Mouse (Mus musculus) kidney, embryonic 16.5 days (tissue): Measurements from ENCODE around the gene Ikzf2. TPM values are rescaled to one million over a fixed set of nuclear protein-coding genes. Genes with fewer than 3 reads are reported as not detected.
A peak's percentile ranks its signal among the peaks of the same experiment; 100 is the strongest.

ENCODE experiments used
- ATAC-seq: fragments of 200-750 bp; cut with Nextera tagmentation; 2 replicates; pipeline ENCODE4 v1.8.0; 2017; ENCODE audit warnings: moderate TSS enrichment; ENCODE audit not compliant: low FRiP score, low TSS enrichment
- H3K27ac ChIP-seq: fragments of 300-500 bp; sonication (generic); 2 replicates; pipeline ENCODE4 v1.5.1; 2014; ENCODE audit warnings: low read length
- H3K27me3 ChIP-seq: fragments of 300-500 bp; sonication (generic); 2 replicates; pipeline ENCODE4 v1.6.1; 2014; ENCODE audit warnings: low read length, control low read depth, mixed read lengths; ENCODE audit not compliant: insufficient read depth
- H3K36me3 ChIP-seq: fragments of 300-500 bp; sonication (generic); 2 replicates; pipeline ENCODE4 v1.6.1; 2014; ENCODE audit warnings: low read length, control low read depth, mixed read lengths; ENCODE audit not compliant: insufficient read depth
- H3K4me1 ChIP-seq: fragments of 300-500 bp; sonication (generic); 2 replicates; pipeline ENCODE4 v1.6.1; 2014; ENCODE audit warnings: low read length, control low read depth, mixed read lengths; ENCODE audit not compliant: insufficient read depth
- H3K4me2 ChIP-seq: fragments of 300-500 bp; sonication (generic); replicated peaks from 2 replicates; pipeline ENCODE4 v1.6.1; 2014; ENCODE audit warnings: low read depth, low read length
- H3K4me3 ChIP-seq: fragments of 300-500 bp; sonication (generic); 2 replicates; pipeline ENCODE4 v1.5.1; 2014; ENCODE audit warnings: mild to moderate bottlenecking, low read length
- H3K9ac ChIP-seq: fragments of 300-500 bp; sonication (generic); replicated peaks from 2 replicates; pipeline ENCODE4 v1.6.1; 2014; ENCODE audit warnings: low read length
- H3K9me3 ChIP-seq: fragments of 300-500 bp; sonication (generic); 2 replicates; pipeline ENCODE4 v1.6.1; 2016; ENCODE audit warnings: low read length, control low read depth
- WGBS: fragments of 180-500 bp; shearing (Covaris S2); extraction: QIAGEN DNeasy Blood & Tissue Kit; methylation state at CpG from one replicate; pipeline ENCODE4 v1.1.7; 2014; 5-methylcytosine and 5-hydroxymethylcytosine counted together
- polyA plus RNA-seq: library from polyadenylated mRNA; unstranded; fragments of >200 nt; fragmentation: Nextera tagmentation; extraction: Ambion mirVana; gene quantifications from 2 replicates; pipeline ENCODE4 v1.2.1, GENCODE M21; 2015

The Ikzf2 gene
- polyA plus RNA-seq, 1 experiment from 2014 or later: 3.5 TPM

DNA sequence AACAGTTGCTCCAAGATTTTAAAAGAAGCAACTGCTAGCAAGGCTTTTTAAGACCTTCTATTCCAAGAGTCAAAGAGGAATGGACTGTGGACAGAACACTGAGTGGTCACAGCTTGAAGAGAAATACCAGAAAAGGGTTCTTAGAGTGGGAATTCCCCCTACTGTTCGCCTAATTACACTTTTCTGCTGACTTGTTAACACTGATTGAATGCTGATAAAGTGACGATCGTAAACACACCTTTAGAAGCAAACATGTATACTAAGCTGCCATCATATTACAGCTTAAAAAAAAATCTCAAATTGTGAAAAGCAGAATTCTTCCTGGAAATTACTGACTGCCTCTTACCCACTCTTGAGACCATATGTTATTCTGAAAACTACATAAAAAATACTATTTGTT, 149.4 kb downstream of the Ikzf2 start:
- Histone ChIP-seq H3K27ac (no peak overlapping the region), H3K4me3 (no peak overlapping the region), H3K9ac (no peak overlapping the region), H3K9me3 (no peaks in the 10 kb centered on the region), H3K36me3 (0 out of 2 replicates have a peak, but pooled peaks cover 5% of the 10 kb centered on the region), H3K4me2 (no peak overlapping the region), H3K27me3 (no peaks in the 10 kb centered on the region), H3K4me1 (no peaks in the 10 kb centered on the region)
- 71% methylated on average over 3 of the region's 3 CpGs for WGBS
- ATAC-seq: no peak

DNA sequence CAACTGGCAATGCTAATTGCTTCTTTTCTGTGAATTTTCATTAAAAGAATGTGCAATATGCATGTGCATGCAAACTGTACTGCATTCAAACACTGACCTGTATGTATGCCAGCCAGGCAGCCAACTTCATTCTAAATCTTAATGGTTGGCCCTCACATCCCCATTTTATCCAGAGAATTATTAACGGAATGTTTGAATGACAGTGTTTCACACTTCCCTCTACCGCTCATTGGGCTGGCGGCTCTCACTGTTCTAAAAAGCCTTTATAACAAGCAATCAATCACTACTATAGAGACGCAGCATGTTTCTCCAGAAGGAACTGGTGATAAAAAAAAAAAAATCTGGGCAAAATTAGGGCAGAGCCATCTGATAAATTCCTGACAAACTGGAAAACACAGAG, 151.5 kb downstream of the Ikzf2 start:
- Histone ChIP-seq H3K9me3 (no peaks in the 10 kb centered on the region), H3K4me1 (no peaks in the 10 kb centered on the region), H3K9ac (no peak overlapping the region), H3K4me2 (no peak overlapping the region), H3K4me3 (no peak overlapping the region), H3K36me3 (0 out of 2 replicates have a peak, but pooled peaks cover 5% of the 10 kb centered on the region), H3K27me3 (no peaks in the 10 kb centered on the region), H3K27ac (no peak overlapping the region)
- no peak for ATAC-seq
- WGBS: 65% methylated on average over 4 of the region's 4 CpGs

DNA sequence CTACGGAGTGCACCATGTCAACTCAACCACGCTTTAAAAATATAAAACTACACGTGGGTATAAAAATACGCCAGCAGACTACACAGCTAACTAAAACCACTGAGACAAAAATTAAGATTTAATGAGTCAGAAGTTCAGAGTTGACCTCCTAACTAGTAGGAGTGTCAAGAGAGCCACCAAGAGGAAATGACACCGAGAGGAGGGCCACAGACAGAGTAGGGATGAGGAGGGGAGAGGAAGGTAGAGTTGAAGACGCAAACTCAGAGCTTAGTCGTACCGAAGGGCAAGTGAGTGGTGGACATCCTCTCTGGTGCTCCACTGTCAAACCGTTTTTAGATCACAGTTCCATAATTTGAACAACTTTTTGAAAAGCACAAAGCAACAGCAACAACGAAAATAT, 154.0 kb downstream of the Ikzf2 start:
- H3K4me1 ChIP-seq: no peaks in the 10 kb centered on the region
- no peak overlapping the region for H3K4me2 ChIP-seq
- H3K27me3 ChIP-seq: no peaks in the 10 kb centered on the region
- no peaks in the 10 kb centered on the region for H3K36me3 ChIP-seq
- no peak overlapping the region for H3K4me3 ChIP-seq
- no peak overlapping the region for H3K27ac ChIP-seq
- 79% methylated on average over 10 of the region's 10 CpGs for WGBS
- no peak for ATAC-seq
- no peak overlapping the region for H3K9ac ChIP-seq
- H3K9me3 ChIP-seq: no peaks in the 10 kb centered on the region

DNA sequence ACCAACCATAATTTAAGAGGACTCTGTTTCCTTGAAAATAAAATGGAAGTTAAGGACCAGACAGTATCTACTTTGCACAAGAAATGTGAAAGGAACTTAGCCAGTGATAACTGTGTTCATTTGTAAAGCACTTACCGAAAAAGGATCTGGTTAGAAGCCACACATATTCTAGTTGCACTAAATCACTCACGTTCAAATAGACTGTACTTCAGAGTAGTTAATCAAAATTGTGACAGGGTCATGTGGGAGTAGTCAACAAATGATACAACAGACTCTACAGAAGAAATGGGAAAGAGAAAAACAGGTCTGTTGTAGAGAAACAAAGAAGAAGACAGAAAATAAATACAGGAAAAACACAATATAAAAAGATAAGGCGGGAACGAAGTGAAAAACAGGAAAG, 158.3 kb downstream of the Ikzf2 start:
- Histone ChIP-seq H3K9me3 (no peaks in the 10 kb centered on the region), H3K9ac (no peak overlapping the region), H3K4me2 (no peak overlapping the region), H3K4me1 (no peaks in the 10 kb centered on the region), H3K27me3 (no peaks in the 10 kb centered on the region), H3K36me3 (no peaks in the 10 kb centered on the region), H3K27ac (no peak overlapping the region), H3K4me3 (no peak overlapping the region)
- 66% methylated on average over 4 of the region's 4 CpGs for WGBS
- ATAC-seq: no peak

DNA sequence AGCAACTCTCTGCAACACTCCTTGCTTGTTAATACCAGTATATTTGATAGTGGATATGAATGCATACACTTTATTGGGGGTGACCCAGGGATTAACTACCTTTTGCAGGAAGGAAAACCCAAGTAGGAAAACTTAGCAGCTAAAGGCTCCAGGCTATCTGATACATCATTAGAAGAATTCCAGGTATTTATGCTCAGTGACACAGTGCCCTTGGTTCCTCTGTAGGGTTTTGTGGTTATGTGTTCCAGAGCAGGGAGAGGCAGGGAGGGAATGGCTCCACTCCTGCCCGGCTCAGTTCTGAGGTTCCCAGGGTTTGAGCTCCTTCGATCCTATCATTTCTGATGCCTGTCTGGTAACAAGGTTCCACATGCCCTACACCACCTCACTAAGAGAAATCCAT, 165.4 kb downstream of the Ikzf2 start:
- Histone ChIP-seq H3K4me2 (no peak overlapping the region), H3K36me3 (no peaks in the 10 kb centered on the region), H3K27me3 (no peaks in the 10 kb centered on the region), H3K9me3 (no peaks in the 10 kb centered on the region), H3K27ac (no peak overlapping the region), H3K9ac (no peak overlapping the region), H3K4me1 (no peaks in the 10 kb centered on the region), H3K4me3 (no peak overlapping the region)
- ATAC-seq: no peak
- 92% methylated on average over 2 of the region's 2 CpGs for WGBS

DNA sequence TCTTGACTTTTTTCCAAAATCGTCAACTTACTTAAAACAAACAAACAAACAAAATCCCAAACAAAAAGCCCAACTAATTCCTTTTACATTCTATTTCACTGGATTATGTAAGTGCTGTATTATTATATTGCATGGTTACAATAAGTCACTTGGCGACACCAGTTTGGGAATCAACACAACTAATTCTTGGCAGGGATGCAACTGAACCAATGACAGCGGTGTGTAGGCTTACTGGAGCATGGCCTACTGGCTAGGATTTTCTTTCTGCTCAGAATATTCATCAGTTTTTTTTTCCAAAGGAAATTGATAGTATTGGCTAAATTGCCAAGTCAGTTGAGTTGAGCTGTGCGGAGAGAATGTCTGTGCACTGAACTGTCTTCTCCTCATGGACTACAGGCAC, 167.7 kb downstream of the Ikzf2 start:
- WGBS: 94% methylated on average over 4 of the region's 4 CpGs
- H3K36me3 ChIP-seq: no peaks in the 10 kb centered on the region
- H3K27ac ChIP-seq: no peak overlapping the region
- H3K4me2 ChIP-seq: no peak overlapping the region
- ATAC-seq: no peak
- no peaks in the 10 kb centered on the region for H3K9me3 ChIP-seq
- no peaks in the 10 kb centered on the region for H3K4me1 ChIP-seq
- H3K4me3 ChIP-seq: no peak overlapping the region
- H3K27me3 ChIP-seq: no peaks in the 10 kb centered on the region
- no peak overlapping the region for H3K9ac ChIP-seq

DNA sequence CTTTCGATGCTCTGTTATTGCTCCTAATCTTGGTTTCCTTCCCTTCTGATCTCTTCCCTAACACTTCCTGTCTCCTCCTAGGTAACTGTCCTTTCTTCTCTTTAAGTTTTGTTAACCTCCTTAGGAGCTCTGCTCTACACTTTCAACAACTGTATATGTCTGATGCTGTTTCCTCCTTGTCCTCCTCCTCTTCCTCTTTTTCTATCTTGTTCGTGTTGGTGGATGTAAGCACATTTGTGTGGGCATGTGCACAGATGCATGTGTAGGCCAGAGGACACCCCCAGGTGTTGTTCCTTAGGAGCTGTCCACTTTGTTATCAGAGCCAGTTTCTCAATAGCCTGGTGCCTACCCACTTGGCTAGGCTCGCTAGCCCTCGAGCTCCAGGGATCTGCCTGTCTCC, 169.0 kb downstream of the Ikzf2 start:
- no peak overlapping the region for H3K4me2 ChIP-seq
- no peak overlapping the region for H3K4me3 ChIP-seq
- no peaks in the 10 kb centered on the region for H3K36me3 ChIP-seq
- H3K27me3 ChIP-seq: no peaks in the 10 kb centered on the region
- no peaks in the 10 kb centered on the region for H3K9me3 ChIP-seq
- no peak overlapping the region for H3K27ac ChIP-seq
- 90% methylated on average over 4 of the region's 4 CpGs for WGBS
- no peak for ATAC-seq
- H3K9ac ChIP-seq: no peak overlapping the region
- no peaks in the 10 kb centered on the region for H3K4me1 ChIP-seq

DNA sequence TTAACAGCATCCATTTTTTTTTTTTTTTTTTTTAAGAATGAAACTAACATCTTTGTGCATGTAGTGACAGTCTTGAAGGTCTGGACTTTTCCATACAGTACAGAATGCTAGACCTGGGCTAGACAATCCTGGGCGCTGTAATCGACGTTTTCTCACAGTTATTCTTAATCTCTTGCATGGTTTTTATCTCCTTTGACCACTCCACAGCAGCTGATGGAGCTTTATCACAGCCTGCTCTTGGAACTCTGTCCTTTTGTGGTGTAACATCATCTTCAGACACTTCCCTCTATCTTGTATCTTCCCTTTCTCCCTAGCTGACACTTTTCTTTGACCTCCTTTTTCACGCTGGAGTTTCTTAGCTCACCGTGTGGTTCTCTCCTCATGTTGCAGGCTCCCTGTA, 170.9 kb downstream of the Ikzf2 start:
- Histone ChIP-seq H3K4me1 (0 out of 2 replicates have a peak, but pooled peaks cover 3% of the 10 kb centered on the region), H3K27me3 (no peaks in the 10 kb centered on the region), H3K36me3 (no peaks in the 10 kb centered on the region), H3K27ac (no peak overlapping the region), H3K4me2 (no peak overlapping the region), H3K4me3 (no peak overlapping the region), H3K9me3 (no peaks in the 10 kb centered on the region), H3K9ac (no peak overlapping the region)
- WGBS: 71% methylated on average over 5 of the region's 5 CpGs
- ATAC-seq: no peak

DNA sequence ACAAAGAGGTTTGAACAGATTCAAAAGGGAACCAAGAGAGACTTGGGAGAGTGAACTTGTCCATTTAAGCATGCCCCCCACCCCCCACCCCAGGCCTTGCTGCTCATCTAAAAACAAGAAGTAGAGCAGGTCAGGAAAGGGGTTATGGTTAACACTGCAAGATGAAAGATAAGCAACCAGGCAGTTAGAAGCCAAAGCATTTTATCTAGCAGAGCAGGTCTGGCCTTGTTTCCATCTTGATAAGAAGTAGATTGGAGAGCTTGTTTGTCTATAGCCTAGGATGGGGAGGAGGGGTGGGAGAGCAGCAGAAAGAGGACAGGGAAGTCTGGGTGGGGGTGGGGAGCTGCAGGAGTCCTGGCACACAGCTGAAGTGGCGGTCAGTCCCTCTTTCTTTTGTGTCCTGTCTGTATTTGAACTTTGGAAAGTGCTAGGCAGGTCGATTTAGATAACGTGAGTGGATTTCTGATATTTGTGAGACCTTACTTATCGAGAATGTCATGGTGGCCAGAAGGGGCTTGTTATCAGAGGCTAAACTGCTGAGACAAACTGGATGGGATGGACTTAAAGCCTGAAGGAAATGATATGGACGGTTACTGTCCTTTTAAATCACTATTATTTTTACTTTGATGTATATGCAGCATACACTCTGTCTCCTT, 173.3 kb downstream of the Ikzf2 start:
- Histone ChIP-seq H3K4me3 (no peak overlapping the region), H3K4me2 (no peak overlapping the region), H3K4me1 (0 out of 2 replicates have a peak, but pooled peaks cover 3% of the 10 kb centered on the region), H3K9me3 (no peaks in the 10 kb centered on the region), H3K36me3 (no peaks in the 10 kb centered on the region), H3K9ac (no peak overlapping the region), H3K27ac (no peak overlapping the region), H3K27me3 (no peaks in the 10 kb centered on the region)
- peak; percentile 46; the same call in 1 of the 2 replicates for ATAC-seq
- WGBS: 45% methylated on average over 5 of the region's 5 CpGs

DNA sequence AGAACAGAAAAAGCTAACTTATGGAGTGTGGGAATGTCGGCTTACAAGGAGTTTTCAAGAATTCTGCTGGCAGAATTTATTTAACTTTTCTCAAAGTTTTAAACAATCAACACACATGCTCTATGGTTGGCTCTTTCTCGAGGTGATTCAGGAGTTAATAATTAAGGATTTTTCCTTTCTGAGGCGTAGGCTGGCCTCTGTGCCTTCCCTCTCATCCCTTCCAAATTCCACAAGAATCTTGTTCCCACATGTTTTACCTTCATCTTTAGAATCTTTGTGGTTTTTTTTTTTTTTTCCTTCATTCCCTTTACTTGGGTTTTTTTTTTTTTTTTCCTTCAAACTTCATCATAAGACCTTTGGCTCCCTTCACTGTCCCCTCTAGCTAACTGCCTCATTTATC, 178.8 kb downstream of the Ikzf2 start:
- no peak for ATAC-seq
- Histone ChIP-seq H3K9me3 (no peaks in the 10 kb centered on the region), H3K36me3 (no peaks in the 10 kb centered on the region), H3K27ac (no peak overlapping the region), H3K4me1 (0 out of 2 replicates have a peak, but pooled peaks cover 3% of the 10 kb centered on the region), H3K9ac (no peak overlapping the region), H3K4me3 (no peak overlapping the region), H3K4me2 (no peak overlapping the region), H3K27me3 (no peaks in the 10 kb centered on the region)
- WGBS: 67% methylated on average over 3 of the region's 3 CpGs
